In the genomic region with DNA sequence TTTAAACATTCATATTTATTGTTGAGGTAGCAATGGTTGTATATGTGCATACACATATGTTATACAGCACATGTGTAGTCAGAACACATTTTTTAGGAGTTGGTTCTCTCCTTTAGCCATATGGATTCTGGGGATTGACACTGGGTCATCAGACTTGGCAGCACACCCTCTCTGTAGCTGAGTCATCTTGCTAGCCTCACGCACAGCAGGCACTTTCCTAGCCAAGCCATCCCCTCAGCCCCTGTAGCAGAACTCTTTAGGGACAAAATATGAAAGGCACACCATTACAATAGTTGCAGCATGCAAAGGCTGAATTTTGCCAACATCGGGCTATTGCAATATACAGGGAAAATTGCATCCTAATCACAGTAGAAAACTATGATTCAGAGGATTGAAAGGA, we compare ENCODE assay signal across 19 mouse cellular contexts.
A peak's percentile ranks its signal among the peaks of the same experiment; 100 is the strongest.
DNase-seq lines count a peak whose midpoint lies in the region; ATAC-seq lines count a peak whose summit lies in the region.
"Had no signal": no experiment of that assay in that cellular context is flagged by ENCODE, and none has a peak within 500 bp of the region (broad histone marks: within the 10 kb centered on the region; RNA-seq: fewer than 3 reads in every experiment).

No protein-coding gene starts in this region.

- H3K9ac ChIP-seq in kidney, embryonic 15.5 days = no peak overlapping the region
- no peak overlapping the region for H3K9ac ChIP-seq in forebrain, embryonic 14.5 days (ENCODE audit: low read length)
- H3K9ac ChIP-seq: embryonic facial prominence, embryonic 15.5 days; heart, embryonic 12.5 days; hindbrain, embryonic 15.5 days had no signal

- H3K9me3 ChIP-seq in kidney, embryonic 15.5 days (replicated peaks) = no peaks in the 10 kb centered on the region
- H3K9me3 ChIP-seq in forebrain, embryonic 14.5 days (replicated peaks; ENCODE audit: control insufficient read depth, low read length) = no peaks in the 10 kb centered on the region
- H3K9me3 ChIP-seq: embryonic facial prominence, embryonic 15.5 days; heart, embryonic 12.5 days; hindbrain, embryonic 10.5 days; hindbrain, embryonic 15.5 days had no signal

- H3K4me1 ChIP-seq in kidney, embryonic 15.5 days = no peaks in the 10 kb centered on the region
- no peaks in the 10 kb centered on the region for H3K4me1 ChIP-seq in forebrain, embryonic 14.5 days (ENCODE audit: control insufficient read depth, insufficient read depth, low read length)
- H3K4me1 ChIP-seq: embryonic facial prominence, embryonic 15.5 days; heart, embryonic 12.5 days; hindbrain, embryonic 10.5 days; hindbrain, embryonic 15.5 days had no signal

- no peaks in the 10 kb centered on the region for H3K27me3 ChIP-seq in kidney, embryonic 15.5 days
- H3K27me3 ChIP-seq in forebrain, embryonic 14.5 days (replicated peaks; ENCODE audit: control insufficient read depth, insufficient read depth, low read length) = no peaks in the 10 kb centered on the region
- H3K27me3 ChIP-seq: embryonic facial prominence, embryonic 15.5 days; heart, embryonic 12.5 days; hindbrain, embryonic 15.5 days; Patski had no signal

- no peak for ATAC-seq in cerebellum, adult (ENCODE audit: insufficient number of reproducible peaks, low FRiP score, low TSS enrichment)
- ATAC-seq in kidney, embryonic 15.5 days (replicated peaks; ENCODE audit: low FRiP score) = no peak
- ATAC-seq in forebrain, embryonic 14.5 days = no peak
- ATAC-seq: activated CD4-positive, CD25-positive, alpha-beta regulatory T cell, adult 4 months; forebrain, embryonic 16.5 days; intestine, postnatal 0 days; Patski had no signal

- peak; percentile 21 for DNase-seq in cerebellum, adult 11-12 months
- peak; percentile 75 for DNase-seq in brain, adult 2 months (ENCODE audit: low read depth, low spot score)
- DNase-seq in cerebellum, adult 9-10 months = peak; percentile 39
- peak; percentile 67 to 74 for DNase-seq in cerebellum, postnatal 25 days
- no peak for DNase-seq in lung, postnatal 10 days
- no peak for DNase-seq in forebrain, embryonic 14.5 days (ENCODE audit: low spot score)
- DNase-seq: adrenal gland, postnatal 14 days; gastrocnemius, postnatal 14 days; kidney, adult 8-10 months had no signal

- H3K27ac ChIP-seq in kidney, embryonic 15.5 days = no peak overlapping the region
- no peak overlapping the region for H3K27ac ChIP-seq in forebrain, embryonic 14.5 days (ENCODE audit: low read depth, low read length)
- H3K27ac ChIP-seq: embryonic facial prominence, embryonic 15.5 days; hindbrain, embryonic 10.5 days; hindbrain, embryonic 15.5 days had no signal

- no peak overlapping the region for H3K4me3 ChIP-seq in kidney, embryonic 15.5 days (replicated peaks)
- H3K4me3 ChIP-seq in forebrain, embryonic 14.5 days (ENCODE audit: low read depth, low read length) = no peak overlapping the region
- H3K4me3 ChIP-seq: embryonic facial prominence, embryonic 15.5 days; heart, embryonic 12.5 days; hindbrain, embryonic 10.5 days; hindbrain, embryonic 15.5 days had no signal

- no peaks in the 10 kb centered on the region for H3K36me3 ChIP-seq in kidney, embryonic 15.5 days
- no peaks in the 10 kb centered on the region for H3K36me3 ChIP-seq in forebrain, embryonic 14.5 days (ENCODE audit: control insufficient read depth, insufficient read depth, low read length)
- H3K36me3 ChIP-seq: embryonic facial prominence, embryonic 15.5 days; heart, embryonic 12.5 days; hindbrain, embryonic 10.5 days; hindbrain, embryonic 15.5 days had no signal

- WGBS in kidney, embryonic 15.5 days = 92% methylated on average over 2 of the region's 2 CpGs
- WGBS in forebrain, embryonic 14.5 days = 80% methylated on average over 2 of the region's 2 CpGs

- H3K4me2 ChIP-seq in kidney, embryonic 15.5 days = no peak overlapping the region
- no peak overlapping the region for H3K4me2 ChIP-seq in forebrain, embryonic 14.5 days (ENCODE audit: low read length)
- H3K4me2 ChIP-seq: embryonic facial prominence, embryonic 15.5 days; heart, embryonic 12.5 days; hindbrain, embryonic 15.5 days had no signal

Comparison
In these comparisons a context has a peak if more than half of its experiments do, and no peak if none do; other contexts are left out.
1. DNase-seq: peak in cerebellum, adult 11-12 months (single experiment), brain, adult 2 months (single experiment), cerebellum, adult 9-10 months (single experiment) and cerebellum, postnatal 25 days (2 of 2); none in lung, postnatal 10 days (single experiment) and forebrain, embryonic 14.5 days (single experiment).